Mouse (Mus musculus): ENCODE results near the gene Zar1. TPM values are rescaled to one million over a fixed set of nuclear protein-coding genes. Genes with fewer than 3 reads are reported as not detected.
"Not testable (repeated sequence)": the region's sequence is repeated elsewhere in the genome, so short reads cannot be mapped to it uniquely, and the experiment has no call there.

Zar1 gene
- polyA plus RNA-seq (2016; fragmentation: Nextera tagmentation; extraction: Ambion mirVana), result 0.27 and 0.35 TPM in 2 replicates

- not testable (repeated sequence) for H3K36me3 ChIP-seq; H3K9me3 ChIP-seq (replicated peaks); ATAC-seq (ENCODE audit: insufficient number of reproducible peaks, low FRiP score); H3K27ac ChIP-seq (ENCODE audit: poor library complexity, severe bottlenecking); H3K4me1 ChIP-seq (replicated peaks)
- Histone ChIP-seq H3K4me2 (peak within 1 kb of the TSS; percentile 95), H3K9ac (peak within 1 kb of the TSS; percentile 68), H3K4me3 (peak within 1 kb of the TSS; percentile 55), H3K27me3 (replicated peaks) (peaks cover 41% of the 10 kb centered on the region)
- WGBS, result 8% methylated on average over 19 of the region's 21 CpGs
These were observed at the start of gene Zar1 for GRCm38 (mm10) chr5:72580970-72581332. TSS of gene Zar1 (minus strand) at chr5:72581254.

GRCm38 (mm10) chr5:72630026-72630425 is 49.0 kb upstream of the Zar1 start:
- no peak overlapping the region for H3K4me3 ChIP-seq
- H3K27ac ChIP-seq (ENCODE audit: poor library complexity, severe bottlenecking), result no peak overlapping the region
- H3K9ac ChIP-seq, result no peak overlapping the region
- WGBS, result 74% methylated on average over 6 of the region's 6 CpGs
- H3K36me3 ChIP-seq, result no peaks in the 10 kb centered on the region
- H3K27me3 ChIP-seq (replicated peaks), result no peaks in the 10 kb centered on the region
- H3K9me3 ChIP-seq (replicated peaks), result no peaks in the 10 kb centered on the region
- no peaks in the 10 kb centered on the region for H3K4me1 ChIP-seq (replicated peaks)
- no peak overlapping the region for H3K4me2 ChIP-seq
- ATAC-seq (ENCODE audit: insufficient number of reproducible peaks, low FRiP score), result no peak

- Histone ChIP-seq H3K4me2 (no peak overlapping the region), H3K27me3 (replicated peaks) (no peaks in the 10 kb centered on the region), H3K36me3 (no peaks in the 10 kb centered on the region), H3K27ac (ENCODE audit: poor library complexity, severe bottlenecking) (no peak overlapping the region), H3K9ac (no peak overlapping the region), H3K9me3 (replicated peaks) (no peaks in the 10 kb centered on the region), H3K4me1 (replicated peaks) (no peaks in the 10 kb centered on the region), H3K4me3 (no peak overlapping the region)
- ATAC-seq (ENCODE audit: insufficient number of reproducible peaks, low FRiP score), result no peak
- WGBS, result 77% methylated on average over 1 of the region's 1 CpGs
These were observed 40.0 kb upstream of the Zar1 start for GRCm38 (mm10) chr5:72621022-72621421.

GRCm38 (mm10) chr5:72617413-72617812 is 36.4 kb upstream of the Zar1 start:
- Histone ChIP-seq H3K4me1 (replicated peaks) (no peaks in the 10 kb centered on the region), H3K27ac (ENCODE audit: poor library complexity, severe bottlenecking) (no peak overlapping the region), H3K4me3 (no peak overlapping the region), H3K4me2 (no peak overlapping the region), H3K9me3 (replicated peaks) (no peaks in the 10 kb centered on the region), H3K36me3 (no peaks in the 10 kb centered on the region), H3K9ac (no peak overlapping the region), H3K27me3 (replicated peaks) (no peaks in the 10 kb centered on the region)
- 75% methylated on average over 4 of the region's 4 CpGs for WGBS
- ATAC-seq (ENCODE audit: insufficient number of reproducible peaks, low FRiP score), result no peak

- Histone ChIP-seq H3K36me3 (no peaks in the 10 kb centered on the region), H3K4me1 (replicated peaks) (0 out of 2 replicates have a peak, but pooled peaks cover 5% of the 10 kb centered on the region), H3K4me2 (no peak overlapping the region), H3K4me3 (no peak overlapping the region), H3K9me3 (replicated peaks) (no peaks in the 10 kb centered on the region; the same call in 1 of the 2 replicates), H3K9ac (no peak overlapping the region), H3K27ac (ENCODE audit: poor library complexity, severe bottlenecking) (no peak overlapping the region), H3K27me3 (replicated peaks) (no peaks in the 10 kb centered on the region)
- WGBS, result 82% methylated on average over 4 of the region's 4 CpGs
- no peak for ATAC-seq (ENCODE audit: insufficient number of reproducible peaks, low FRiP score)
These were observed 22.1 kb upstream of the Zar1 start for GRCm38 (mm10) chr5:72603138-72603537.

GRCm38 (mm10) chr5:72601006-72601405 is 20.0 kb upstream of the Zar1 start:
- Histone ChIP-seq H3K4me2 (no peak overlapping the region), H3K36me3 (no peaks in the 10 kb centered on the region), H3K9ac (no peak overlapping the region), H3K27me3 (replicated peaks) (no peaks in the 10 kb centered on the region), H3K4me1 (replicated peaks) (no peaks in the 10 kb centered on the region), H3K9me3 (replicated peaks) (no peaks in the 10 kb centered on the region), H3K27ac (ENCODE audit: poor library complexity, severe bottlenecking) (no peak overlapping the region), H3K4me3 (no peak overlapping the region)
- 15% methylated on average over 5 of the region's 5 CpGs for WGBS
- ATAC-seq (ENCODE audit: insufficient number of reproducible peaks, low FRiP score), result no peak

- Histone ChIP-seq H3K27me3 (replicated peaks) (peaks cover 36% of the 10 kb centered on the region), H3K9me3 (replicated peaks) (no peaks in the 10 kb centered on the region), H3K9ac (peak within 1 kb of the TSS; percentile 55), H3K27ac (ENCODE audit: poor library complexity, severe bottlenecking) (no peak within 1 kb of the TSS), H3K4me3 (peak within 1 kb of the TSS; percentile 50), H3K4me1 (replicated peaks) (peaks cover 5% of the 10 kb centered on the region; the same call in 1 of the 2 replicates), H3K4me2 (peak within 1 kb of the TSS; percentile 87), H3K36me3 (no peaks in the 10 kb centered on the region)
- 5% methylated on average over 38 of the region's 38 CpGs for WGBS
- peak; percentile 39; the same call in 1 of the 2 replicates for ATAC-seq (ENCODE audit: insufficient number of reproducible peaks, low FRiP score)
These were observed 6.2 kb upstream of the Zar1 start, which contains the start of gene Gm5868 for GRCm38 (mm10) chr5:72587192-72587681. TSS of gene Gm5868 (minus strand) at chr5:72587551.

- not testable (repeated sequence) for H3K4me1 ChIP-seq (replicated peaks); H3K9me3 ChIP-seq (replicated peaks); ATAC-seq (ENCODE audit: insufficient number of reproducible peaks, low FRiP score); H3K36me3 ChIP-seq; H3K27ac ChIP-seq (ENCODE audit: poor library complexity, severe bottlenecking)
- peak overlapping the region; percentile 50 for H3K4me3 ChIP-seq
- peaks cover 38% of the 10 kb centered on the region for H3K27me3 ChIP-seq (replicated peaks)
- 44% methylated on average over 25 of the region's 25 CpGs for WGBS
- H3K4me2 ChIP-seq, result peak overlapping the region; percentile 87
- H3K9ac ChIP-seq, result peak overlapping the region; percentile 55
These were observed 5.7 kb upstream of the Zar1 start for GRCm38 (mm10) chr5:72586667-72587191.

GRCm38 (mm10) chr5:72586122-72586521 is 5.1 kb upstream of the Zar1 start:
- H3K27ac ChIP-seq (ENCODE audit: poor library complexity, severe bottlenecking); H3K9me3 ChIP-seq (replicated peaks); H3K36me3 ChIP-seq; H3K9ac ChIP-seq; H3K4me3 ChIP-seq; H3K4me2 ChIP-seq; ATAC-seq (ENCODE audit: insufficient number of reproducible peaks, low FRiP score); H3K4me1 ChIP-seq (replicated peaks): not testable (repeated sequence)
- H3K27me3 ChIP-seq (replicated peaks), result peaks cover 44% of the 10 kb centered on the region
- WGBS, result 46% methylated on average over 7 of the region's 7 CpGs

GRCm38 (mm10) chr5:72580088-72580969 is 725 bp downstream of the Zar1 start:
- H3K27ac ChIP-seq (ENCODE audit: poor library complexity, severe bottlenecking); H3K36me3 ChIP-seq; H3K9me3 ChIP-seq (replicated peaks); H3K4me1 ChIP-seq (replicated peaks): not testable (repeated sequence)
- Histone ChIP-seq H3K4me2 (peak overlapping the region; percentile 95), H3K9ac (peak overlapping the region; percentile 68), H3K4me3 (peak overlapping the region; percentile 55), H3K27me3 (replicated peaks) (peaks cover 38% of the 10 kb centered on the region)
- 6% methylated on average over 47 of the region's 73 CpGs for WGBS
- ATAC-seq (ENCODE audit: insufficient number of reproducible peaks, low FRiP score), result peak; percentile 33; the same call in 1 of the 2 replicates

- peak overlapping the region; percentile 95; the same call in 1 of the 2 replicates for H3K4me2 ChIP-seq
- WGBS, result 67% methylated on average over 10 of the region's 10 CpGs
- not testable (repeated sequence) for H3K9me3 ChIP-seq (replicated peaks)
These were observed 1.5 kb downstream of the Zar1 start for GRCm38 (mm10) chr5:72579599-72579998.

More at GRCm38 (mm10) chr5:72579599-72579998, 1.5 kb downstream of the Zar1 start:
- not testable (repeated sequence) for ATAC-seq (ENCODE audit: insufficient number of reproducible peaks, low FRiP score); H3K9ac ChIP-seq; H3K4me1 ChIP-seq (replicated peaks); H3K27ac ChIP-seq (ENCODE audit: poor library complexity, severe bottlenecking); H3K36me3 ChIP-seq; H3K4me3 ChIP-seq
- H3K27me3 ChIP-seq (replicated peaks), result peaks cover 38% of the 10 kb centered on the region

Measured in heart, embryonic 12.5 days (tissue).